Mouse (Mus musculus) layer of hippocampus, adult 9-10 months (tissue): ENCODE measurements around the gene Gm49369.
A peak's percentile ranks its signal among the peaks of the same experiment; 100 is the strongest.

Experiments used
- DNase-seq: peaks from one replicate; pipeline ENCODE4 v3.0.0; 2022; ENCODE audit warnings: low spot score

The Gm49369 gene

DNA sequence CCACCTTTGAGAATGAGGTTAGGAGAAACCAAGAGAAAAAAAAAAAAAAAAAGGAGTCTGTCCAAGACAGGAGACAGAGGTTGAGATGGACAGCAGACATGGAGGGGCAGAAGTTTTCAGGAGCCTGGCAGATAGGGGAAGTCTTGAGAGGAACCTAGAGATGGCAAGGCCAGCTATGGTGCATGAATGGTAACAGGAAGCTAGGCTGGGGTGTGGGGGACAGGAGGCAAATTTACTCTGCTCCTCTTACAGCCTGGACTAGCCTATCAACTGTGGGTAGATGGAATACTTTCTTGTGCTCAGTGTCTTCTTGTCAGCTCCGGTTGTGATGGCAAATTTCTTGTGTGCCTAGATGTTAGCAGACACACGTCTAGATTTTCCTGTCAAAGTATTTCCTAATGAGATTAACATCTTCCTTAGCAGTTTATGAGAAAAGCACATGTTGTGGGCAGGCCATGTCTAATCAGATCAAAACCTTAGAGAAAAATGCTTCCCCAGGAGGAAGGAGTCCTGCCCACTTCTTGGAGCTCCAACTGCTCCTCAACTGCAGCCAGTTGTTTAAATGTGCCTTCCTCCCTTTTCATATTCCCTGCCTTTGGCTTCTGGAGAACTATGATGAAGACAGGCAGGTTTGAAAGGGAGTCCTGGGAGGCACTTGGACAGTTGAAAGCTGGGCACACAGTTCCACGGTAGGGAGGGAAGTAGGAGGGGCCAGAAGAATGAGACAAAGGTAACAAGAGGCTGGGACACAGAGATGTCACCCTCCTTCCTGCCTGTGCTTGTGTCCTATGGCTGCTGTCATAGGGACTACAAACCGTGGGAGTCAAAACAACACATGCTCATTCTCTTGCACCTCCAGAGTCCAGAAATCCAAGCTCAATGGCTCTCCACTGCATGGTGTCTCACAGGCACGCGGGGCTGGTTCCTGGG is 12.1 kb upstream of the Gm49369 start:
- no peak for DNase-seq

GRCm38 (mm10) chr7:142393191-142393590 is 10.7 kb upstream of the Gm49369 start:
- no peak for DNase-seq

DNA sequence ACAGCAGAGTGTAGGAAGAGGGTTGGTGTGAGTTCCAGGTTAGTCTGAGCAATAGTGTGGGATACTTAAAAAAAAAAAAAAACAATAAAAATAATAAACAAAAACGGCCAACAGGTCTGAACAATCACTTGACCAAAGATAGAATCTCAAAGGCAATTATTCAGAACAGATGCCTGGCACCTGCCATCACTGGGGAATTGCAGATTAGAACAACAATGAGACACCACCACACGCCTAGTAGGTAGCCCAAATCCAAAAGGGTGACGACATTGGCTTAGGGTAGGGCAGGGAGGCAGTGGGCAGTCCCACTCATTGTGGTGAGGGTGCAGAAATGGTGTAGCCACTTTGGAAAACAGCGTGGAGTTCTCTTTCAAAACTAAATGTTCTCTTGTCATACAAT is 9.1 kb upstream of the Gm49369 start:
- no peak for DNase-seq

DNA sequence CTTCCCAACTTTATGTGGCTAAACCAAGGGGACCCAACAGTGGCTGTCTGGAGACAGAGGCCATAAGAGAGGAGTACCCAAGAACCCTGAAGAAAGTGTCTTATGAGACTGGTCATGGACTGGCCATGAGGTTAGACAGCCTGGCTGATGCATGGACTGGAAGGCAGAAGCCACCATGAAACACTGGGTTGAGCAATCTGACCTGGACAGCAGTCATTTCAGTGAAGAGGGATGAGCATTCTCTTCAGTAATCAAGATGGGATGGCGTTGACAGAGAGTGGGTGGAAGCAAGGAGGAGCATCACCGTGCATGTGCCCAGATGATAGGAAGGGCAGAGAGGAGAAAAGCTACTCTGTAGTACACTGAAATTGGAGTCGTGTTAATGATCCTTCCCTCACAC is 8.6 kb upstream of the Gm49369 start:
- DNase-seq: no peak

- DNase-seq: no peak
These were observed 7.6 kb upstream of the Gm49369 start for GRCm38 (mm10) chr7:142389961-142390650.

DNA sequence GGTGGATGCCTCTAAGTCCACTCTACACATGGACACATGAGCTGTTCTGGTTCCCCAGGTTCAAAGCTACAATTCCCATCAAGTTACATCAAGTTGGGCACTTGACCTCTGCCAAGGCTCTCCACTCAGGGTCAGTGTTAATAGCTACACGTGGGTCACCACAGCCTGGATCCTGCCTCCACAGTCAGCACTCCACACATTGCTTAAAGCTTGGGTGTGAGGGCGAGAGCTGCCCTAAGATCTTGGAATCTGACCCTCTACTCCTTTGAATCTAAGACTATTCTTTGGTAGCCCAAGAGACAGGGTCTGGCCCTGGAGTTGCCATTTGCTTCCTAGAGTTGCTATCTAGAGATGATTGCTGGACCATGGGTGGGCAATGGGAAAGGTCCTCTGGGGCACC is 6.3 kb upstream of the Gm49369 start:
- DNase-seq: no peak

- no peak for DNase-seq
These were observed 5.7 kb upstream of the Gm49369 start for GRCm38 (mm10) chr7:142388198-142388597.

GRCm38 (mm10) chr7:142387419-142388148 is 5.1 kb upstream of the Gm49369 start, which contains the start of gene Ctsd:
TSS of gene Ctsd (minus strand) at chr7:142388038.
- peak; percentile 92 for DNase-seq

DNA sequence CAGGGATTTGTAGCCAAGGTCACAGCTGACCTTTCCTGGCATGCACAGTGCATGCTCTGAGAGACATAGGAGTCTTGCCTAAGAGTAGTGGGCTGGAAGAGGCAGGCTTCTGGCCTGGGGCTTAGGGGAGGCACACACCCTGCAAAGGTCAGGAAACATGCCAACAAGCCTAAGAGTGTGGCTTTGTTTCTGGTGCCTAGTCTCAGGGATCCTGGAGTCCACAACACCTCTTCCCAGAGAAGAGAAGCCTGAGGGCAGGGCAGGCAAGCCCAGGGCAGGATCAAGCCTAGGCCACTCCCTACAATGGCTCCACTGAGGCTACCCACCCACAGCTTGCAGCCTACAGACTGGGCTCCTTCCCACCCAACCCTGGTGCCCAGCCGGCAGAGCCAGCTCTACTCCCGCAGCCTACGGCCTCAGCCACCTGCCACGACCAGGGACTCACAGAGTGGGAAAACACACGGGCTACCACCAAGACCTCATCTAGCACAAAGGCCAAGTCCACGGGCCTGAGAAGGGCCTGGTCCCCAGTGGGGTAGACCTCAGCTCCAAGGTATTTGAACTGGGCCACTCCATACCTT is 4.2 kb upstream of the Gm49369 start:
- no peak for DNase-seq

DNA sequence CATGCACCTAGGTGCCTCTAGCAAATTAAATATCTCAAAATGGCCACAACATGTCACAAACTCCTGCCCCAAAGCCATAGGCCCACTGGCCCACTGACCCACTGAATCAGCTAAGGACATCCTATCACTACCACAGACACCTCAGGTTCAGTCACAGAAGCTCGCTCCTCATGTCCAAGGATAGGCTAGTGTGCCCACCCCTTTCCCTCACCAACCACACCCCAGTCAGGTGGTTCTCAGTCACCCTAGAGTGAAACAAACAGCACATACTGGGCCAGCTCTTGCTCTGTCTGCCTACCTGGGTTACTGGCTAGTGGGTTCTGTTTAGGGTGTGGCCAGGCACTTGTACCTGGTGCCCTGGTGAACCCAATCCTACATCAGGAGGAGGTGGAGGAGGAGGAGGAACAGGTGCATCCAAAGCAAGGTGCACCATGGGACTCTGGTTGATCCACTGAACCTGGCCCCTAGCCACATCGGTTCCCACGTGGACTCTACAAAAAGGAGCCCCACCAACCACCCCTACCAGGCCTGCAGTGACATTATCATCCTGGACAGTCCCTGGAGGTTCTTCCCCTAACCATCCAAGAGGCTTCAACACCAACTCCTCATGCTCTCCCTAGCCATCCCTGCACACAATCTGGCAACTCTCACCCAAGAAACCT is 3.4 kb upstream of the Gm49369 start:
- DNase-seq: no peak

GRCm38 (mm10) chr7:142384306-142384705 is 1.8 kb upstream of the Gm49369 start:
- DNase-seq: no peak

DNA sequence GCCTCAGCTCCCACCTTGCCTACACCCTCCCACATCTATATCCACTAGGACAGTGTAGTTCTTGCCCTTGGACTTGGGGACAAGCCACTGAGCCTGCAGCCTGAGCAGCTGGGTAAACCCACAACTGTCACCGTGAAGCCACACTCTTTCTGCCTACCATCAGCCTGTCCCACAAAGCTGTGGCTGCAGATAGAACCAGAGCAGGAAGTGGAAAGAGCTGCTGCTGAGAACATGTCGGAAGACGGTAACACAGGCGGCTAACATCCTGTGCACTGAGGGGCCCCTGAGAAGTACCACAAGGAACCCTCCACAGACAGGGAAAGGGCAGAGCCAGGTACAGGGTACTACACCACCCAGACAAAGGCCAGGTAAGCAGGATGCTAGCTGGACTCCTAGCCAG is 1.3 kb downstream of the Gm49369 start:
- DNase-seq: no peak

DNA sequence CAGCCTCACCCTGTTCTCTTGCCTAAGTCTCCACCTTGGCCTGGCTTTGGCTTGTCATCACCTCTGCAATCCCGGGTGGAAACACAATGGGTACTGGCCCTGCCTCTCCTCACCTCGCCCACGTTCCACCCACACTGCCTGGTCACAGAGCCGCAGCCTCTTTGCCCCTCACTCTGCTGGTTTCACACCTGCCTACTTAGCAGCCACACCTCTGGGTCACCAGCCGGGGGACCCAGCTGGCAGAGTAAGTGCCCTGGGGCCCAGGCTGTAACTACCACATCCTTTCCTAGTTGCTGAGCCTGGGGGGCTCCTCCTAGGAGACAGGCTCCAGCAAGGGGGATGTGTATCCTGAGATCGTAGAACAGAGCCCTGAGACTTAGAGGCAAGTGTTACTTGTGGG is 3.3 kb downstream of the Gm49369 start:
- DNase-seq: no peak

DNA sequence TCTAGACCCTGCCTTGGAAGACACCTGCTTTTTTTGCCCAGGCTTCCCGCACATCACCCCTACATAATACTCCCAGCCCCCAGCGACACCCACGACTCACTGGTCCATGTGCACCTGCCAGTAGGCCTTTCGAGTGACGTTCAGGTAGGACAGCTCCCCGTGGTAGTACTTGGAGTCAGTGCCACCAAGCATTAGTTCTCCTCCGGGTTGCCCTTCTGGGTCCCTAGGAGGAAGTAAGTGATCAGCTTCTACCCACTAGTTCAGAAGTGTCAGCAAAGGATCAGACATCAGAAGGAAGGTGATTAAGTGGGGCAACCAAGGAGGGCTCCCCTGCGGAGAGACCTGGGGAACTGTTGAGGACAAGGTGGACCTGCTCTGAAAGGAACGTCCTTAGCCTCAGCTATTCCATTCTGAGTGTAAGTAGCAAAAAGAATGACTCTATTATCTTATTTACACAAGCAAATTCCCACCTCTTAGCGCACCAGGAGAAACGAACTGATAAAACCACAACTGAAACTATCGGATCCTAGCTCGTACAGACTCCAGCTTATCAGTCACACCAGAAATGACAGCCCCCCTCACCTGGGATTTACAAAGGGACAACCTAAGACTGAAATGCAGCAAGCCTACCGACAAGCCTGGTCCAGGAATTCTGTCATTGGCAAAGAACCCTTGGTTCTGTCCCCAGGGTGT is 5.1 kb downstream of the Gm49369 start:
- no peak for DNase-seq

DNA sequence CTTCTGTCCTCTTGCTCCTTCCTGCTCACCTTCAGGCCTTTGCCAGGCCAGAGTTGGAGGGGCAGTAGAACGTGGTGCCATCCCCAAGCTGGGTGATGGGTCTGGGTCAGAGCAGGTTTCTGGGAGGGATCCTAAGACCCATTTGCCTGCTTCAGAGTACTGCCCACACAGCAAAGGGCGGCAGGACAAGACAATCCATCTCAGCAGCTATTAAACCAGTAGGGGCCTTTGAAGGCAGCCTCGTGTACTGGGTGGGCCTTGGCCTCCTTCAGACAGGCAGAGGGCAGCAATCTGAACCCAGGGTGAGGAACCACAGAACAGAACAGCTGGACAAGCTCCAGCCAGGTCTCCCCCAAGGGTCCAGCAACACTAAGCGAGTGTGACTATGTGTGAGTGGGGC is 6.4 kb downstream of the Gm49369 start:
- DNase-seq: no peak

GRCm38 (mm10) chr7:142375261-142375724 is 7.2 kb downstream of the Gm49369 start:
- no peak for DNase-seq

DNA sequence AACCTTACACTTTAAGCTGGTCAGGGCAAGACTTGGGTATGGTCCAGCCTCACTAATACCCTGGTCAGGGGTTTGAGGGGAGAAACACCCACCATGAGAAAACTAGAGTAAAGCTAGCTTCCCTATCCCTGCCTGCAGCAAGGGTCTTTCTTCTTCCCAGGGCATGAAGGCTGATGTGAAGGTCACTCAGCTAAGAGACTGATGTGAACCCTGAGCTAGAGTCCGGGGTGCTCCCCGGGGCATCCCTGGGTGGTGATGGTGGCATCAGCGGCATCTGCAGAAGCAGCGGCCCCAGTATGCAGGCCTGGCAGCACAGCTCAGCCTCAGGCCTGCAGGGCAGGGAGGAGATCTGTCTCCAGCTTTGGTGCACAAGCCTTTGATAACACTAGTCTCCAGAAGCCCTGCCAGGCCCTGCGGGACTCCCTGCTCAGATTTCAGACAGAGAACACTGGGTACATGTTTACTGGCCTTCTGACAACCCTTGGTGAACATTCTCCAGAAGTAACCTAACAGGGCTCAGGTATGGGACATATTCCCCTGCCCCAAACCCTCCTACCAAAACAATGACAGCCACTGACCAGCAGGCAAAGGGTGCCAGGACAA is 8.0 kb downstream of the Gm49369 start:
- no peak for DNase-seq

DNA sequence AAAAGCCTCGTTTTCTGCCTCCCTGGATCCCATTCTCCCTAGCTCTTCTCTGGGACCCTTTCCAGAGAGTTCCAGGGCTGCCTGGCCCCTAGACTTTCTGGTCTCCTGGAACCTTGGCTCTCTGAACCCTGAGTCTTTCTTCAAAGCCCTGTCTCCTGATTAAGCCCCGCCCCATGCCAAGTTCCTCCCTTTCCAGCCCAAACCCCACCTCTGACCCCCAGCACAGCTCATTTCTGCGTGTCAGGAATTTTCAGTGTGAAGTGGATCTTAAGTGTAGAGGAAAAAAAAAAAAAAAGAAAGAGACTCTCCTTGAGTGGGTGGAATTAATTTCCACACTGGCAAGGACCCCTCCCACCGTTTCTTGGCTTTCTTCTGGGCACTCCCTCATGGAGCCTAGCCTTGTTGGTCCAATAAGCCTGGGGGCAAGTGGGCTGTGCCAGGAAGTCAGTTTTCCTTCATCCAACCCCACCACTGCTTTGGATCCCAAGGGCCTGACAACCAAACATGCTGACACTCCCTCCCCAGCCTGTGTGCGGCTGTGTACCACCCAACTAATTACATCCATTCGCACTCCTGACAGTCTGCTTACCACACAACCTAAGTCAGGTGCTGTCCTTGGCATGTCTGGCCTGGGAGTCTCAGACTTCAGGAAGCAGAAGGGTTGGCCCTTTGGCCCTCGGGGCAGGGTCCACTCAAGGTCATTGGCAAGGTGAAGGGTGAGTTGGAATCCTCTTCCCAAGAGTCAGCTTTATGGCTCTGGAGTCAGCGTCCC is 8.6 kb downstream of the Gm49369 start, which contains the start of gene Ifitm10:
Gene Ifitm10, minus strand, starts transcription at position 113 of the 772 bp plus-strand sequence.
- no peak for DNase-seq

- no peak for DNase-seq
These were observed 9.4 kb downstream of the Gm49369 start for GRCm38 (mm10) chr7:142373039-142373438.
